Mouse (Mus musculus): ENCODE measurements around the gene Emsy.

The Emsy gene

DNA sequence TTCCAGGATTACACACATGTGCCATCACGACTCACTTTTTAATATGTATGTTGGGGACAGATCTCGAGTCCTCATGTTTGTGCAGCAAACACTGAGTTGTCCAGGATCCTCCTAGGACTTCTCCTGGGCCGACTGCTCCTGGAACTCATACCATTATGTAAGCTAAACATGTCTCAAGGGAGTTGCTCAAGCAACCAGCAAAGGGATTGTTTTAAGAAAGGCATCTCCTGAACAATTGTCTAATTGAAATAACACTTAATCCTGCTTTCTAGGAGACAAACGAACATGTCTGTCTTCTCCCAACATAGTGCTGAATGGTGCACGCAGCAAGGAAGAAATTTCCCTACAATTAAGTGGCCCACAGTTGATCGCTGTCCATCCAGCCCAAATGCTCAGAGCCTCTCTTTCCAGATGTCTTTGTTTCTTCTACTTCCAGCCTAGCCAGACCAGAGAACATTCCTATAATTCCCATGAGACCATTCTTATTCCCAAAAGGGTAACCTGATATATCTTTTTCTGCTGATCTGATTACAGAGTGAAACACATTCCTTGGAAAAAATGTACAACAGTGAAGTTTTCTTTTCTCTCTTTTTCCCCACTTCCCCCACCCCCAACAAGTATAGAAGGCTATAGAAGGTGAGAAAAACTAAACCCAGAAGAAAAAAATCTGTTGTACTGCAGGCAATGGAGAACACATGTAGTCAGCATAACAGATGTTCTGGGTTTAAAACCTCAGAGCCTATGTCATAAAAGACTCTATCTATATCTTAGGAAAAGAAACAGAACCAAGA lies 11.6 kb upstream of the Emsy start:
- DNase-seq (ENCODE audit: low spot score), result no peak

DNA sequence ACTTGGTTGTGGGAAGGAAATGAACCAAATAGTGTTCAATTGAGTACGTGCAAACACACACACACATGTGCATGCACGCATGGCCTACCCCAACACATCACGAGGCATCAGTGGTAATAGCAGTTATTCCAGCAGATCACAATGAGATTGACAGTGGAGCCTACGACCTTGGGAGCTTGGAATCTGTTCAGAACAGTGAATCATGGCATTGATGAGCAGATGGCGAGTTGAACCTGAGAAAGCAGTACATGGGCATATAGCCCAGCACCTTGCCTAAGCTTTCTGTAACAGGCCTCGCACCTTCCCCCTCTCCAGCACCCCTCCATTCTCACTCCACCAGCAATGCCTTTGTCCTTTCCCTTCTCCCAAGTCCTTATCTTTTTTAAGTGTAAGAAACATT lies 9.1 kb upstream of the Emsy start:
- DNase-seq (ENCODE audit: low spot score), result no peak

DNA sequence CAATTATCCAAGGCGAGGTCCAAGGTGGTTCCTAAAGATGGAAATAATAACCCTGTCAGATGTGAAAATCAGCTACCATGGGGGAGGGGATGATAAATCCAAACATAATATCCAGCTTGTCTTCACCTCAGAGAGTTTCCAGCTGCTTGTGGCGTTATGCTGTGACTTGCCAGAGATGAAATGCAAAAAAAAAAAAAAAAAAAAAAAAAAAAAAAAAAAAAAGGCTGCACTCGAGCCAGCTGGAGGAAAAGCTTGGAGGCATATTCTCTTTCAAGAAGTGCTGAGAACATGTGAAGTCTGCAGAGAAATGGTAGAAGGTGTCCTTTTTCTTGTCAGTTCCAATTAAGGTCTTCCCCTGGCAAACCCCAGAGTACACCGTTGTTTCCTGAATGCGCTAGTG lies 8.6 kb upstream of the Emsy start:
- no peak for DNase-seq (ENCODE audit: low spot score)

DNA sequence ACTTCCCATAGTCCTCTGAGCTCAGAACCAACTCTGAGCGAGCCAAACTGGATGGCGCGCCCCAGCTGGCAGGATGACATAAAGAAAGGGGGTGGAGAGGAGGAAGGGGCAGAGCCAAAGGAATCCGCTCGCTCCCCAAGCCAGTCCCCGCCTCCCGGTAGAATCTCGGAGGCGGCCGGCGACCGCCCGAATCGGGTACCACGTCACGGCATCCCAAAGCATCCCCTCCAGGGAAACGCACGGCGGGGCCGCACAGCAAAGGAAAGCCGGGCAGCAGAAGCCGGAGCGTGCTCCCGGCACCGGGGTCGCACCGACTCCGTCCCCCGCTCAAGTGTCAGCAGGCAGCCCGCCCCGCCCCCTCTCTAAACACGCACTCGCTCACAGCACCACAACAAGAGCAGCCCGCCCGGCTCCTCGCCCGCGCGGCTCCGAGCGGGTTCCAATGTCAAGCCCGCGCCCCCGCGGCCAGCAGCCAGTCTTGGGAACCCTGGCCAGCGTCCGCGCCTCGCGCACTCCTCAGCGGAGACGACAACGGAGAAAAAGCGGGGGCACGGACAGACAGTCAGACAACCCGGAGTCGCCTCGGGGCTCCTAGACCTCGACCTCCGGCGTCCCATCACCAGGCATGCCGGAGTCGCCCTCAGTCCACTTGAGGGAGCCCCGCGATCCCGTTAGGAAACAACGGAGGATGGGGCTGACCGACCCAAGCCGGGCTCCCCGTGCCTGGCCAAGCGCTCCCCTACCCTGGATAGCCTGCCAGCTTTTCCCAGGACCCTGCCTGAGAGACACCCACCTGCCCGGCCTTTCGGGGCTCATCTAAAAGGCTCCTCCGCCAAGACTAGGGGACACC lies 677 bp downstream of the Emsy start:
- peak; percentile 86 for DNase-seq (ENCODE audit: low spot score)

DNA sequence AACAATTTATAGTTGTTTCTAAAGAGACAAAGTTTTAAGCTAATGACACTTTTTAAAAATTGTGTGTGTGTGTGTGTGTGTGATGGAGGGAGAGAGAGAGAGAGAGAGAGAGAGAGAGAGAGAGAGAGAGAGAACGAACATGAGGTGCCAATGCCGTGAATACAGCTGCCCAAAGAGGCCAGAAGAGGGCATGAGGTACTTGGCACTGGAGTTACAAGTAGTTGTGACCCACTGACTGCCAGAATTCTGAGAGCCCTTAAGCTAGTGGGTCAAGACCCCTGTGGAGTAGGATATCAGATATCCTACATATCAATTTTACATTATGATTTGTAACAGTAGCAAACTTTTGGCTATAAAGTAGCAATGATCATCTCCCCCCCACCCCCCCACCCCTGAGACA lies 4.9 kb downstream of the Emsy start:
- DNase-seq (ENCODE audit: low spot score), result no peak

DNA sequence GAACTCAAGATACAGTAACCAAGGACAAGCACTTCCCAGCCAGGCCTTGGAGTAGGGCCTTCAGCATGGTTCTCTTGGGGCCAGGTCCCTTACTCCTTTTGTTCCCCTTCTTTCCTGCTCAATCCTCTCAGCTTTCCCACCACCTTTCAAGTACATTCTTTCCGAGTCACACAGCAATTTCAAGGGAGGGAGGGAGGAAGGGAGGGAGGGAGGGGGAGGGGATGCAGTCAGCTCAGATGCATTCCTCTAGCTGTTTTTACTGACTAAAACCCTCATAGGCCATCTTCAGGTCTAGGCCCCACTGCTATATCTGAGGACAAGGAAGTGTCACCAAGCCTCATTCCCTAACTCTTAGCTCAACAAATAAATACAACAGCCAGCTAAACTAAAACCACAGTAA lies 12.3 kb downstream of the Emsy start:
- no peak for DNase-seq (ENCODE audit: low spot score)

DNA sequence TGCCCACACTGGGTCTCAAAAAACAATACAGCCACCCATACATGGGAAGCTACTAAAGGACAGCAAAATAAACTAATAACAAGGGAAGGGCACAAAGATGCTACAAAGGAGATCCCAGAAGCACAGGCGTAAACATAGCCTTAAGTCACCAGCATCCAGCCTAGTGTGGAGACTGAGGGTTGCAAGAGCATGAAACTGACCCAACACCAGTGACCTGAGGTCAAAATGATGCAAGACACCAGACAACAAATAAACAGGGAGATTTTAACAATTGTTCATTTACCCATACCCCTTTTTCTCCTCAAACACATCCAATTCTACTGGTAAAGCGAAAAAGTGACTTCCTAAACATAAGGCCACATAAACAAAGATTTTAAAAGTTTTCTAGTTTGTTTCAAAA lies 20.0 kb downstream of the Emsy start:
- no peak for DNase-seq (ENCODE audit: low spot score)

DNA sequence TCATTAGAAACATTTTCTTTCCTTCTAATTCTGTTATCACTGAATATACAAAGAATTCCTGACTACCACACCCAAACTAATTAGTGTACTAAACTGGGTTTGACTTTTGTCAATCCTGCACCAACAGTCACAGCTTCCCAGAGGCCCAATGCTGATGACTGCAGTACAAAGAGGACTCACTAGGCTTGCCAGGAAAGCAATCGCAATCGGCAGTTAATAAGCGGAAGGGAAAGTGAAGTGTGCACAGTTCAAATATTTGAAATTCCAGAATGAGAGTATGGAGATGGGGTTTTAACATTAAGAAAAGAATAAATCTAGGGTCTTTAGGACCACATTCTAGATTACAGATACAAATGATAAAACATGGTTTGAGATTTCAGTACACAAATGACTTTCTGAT lies 23.6 kb downstream of the Emsy start:
- no peak for DNase-seq (ENCODE audit: low spot score)

DNA sequence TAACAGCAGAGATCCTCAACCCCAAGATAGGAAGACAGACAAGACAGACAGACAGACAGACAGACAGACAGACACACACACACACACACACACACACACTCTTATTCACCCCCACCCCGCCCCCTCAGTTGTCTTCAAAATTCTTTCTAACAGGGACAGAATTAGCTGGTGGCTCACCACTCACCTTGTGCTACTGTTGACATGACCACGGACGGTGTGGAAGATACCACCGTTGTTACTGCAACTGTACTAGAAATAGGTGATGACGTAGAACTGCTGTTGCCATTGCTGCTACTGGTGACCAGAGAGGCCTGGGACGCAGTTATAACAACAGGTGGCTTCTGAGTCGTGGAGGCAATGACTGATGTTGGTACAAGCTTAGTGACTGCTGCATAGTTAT lies 26.6 kb downstream of the Emsy start:
- no peak for DNase-seq (ENCODE audit: low spot score)

DNA sequence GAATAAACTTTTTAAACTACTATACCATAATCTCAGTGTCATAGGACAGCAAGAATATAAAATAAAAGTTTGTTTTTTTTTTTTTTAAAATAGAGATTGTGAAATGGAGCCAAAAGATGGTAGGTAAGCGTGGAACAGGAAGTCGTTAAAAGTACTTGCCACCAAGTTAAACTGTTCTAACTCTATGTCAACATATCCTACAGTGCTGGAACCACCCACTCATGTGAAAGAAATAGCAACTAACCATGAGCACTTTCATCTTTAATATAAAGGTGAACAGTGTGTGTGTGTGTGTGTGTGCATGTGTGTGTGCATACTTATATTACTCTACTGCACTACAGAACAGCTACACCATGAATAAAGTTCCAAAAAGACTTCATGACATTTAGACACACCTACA lies 38.8 kb downstream of the Emsy start:
- DNase-seq (ENCODE audit: low spot score), result no peak

DNA sequence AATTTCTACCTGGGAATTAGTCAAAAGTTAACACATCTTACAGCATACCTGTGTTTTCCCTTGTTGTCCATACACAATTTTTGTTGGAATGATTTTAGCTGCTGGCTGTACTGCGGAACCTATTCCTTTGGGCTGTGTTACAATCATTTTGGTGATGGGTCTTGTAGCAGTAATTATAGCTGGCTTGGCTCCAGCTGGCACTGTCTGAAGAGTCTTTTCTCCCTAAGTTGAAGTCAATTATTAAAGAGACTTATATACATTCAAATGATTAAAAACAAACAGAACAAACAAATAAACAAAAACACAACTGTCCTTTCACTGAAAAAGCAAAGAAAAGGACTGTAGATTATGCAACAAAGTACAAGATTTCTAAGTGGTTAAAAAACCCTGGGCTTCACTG lies 43.6 kb downstream of the Emsy start:
- no peak for DNase-seq (ENCODE audit: low spot score)

DNA sequence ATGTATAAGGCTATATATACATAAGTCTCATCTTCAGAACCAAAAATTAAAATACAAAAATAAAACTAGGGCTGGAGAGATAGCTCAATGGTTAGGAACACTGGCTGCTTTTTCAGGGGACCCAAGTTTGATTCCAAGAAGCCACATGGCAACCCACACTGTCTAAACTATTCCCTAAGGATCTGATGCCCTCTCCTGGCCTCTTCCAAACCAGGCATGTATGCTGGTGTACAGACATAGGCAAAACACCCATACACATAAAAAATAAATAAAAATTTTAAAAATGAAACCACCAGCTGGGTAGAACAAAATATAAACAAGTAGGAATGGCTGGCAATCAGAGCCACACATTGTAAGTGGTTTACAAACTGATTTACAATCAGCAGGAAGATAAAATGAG lies 48.1 kb downstream of the Emsy start:
- no peak for DNase-seq (ENCODE audit: low spot score)

DNA sequence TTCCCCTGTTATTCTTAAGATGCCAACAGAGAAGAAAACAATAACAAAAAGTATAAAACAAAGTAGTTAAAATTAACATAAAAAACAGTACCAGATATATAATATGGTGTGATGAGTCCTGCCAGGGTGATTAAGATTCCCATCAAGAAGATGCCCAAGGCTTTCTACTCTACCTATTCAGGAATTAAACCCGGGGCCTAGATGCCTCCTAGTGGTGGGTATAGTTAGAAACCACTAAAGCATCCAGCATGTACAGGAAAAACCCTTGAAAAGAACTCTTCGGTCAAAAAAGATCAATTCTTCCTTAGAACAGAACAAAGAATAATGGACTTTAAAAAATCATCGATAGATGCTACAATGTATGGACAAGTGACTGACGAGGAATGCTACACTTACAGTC lies 49.4 kb downstream of the Emsy start:
- DNase-seq (ENCODE audit: low spot score), result no peak

DNA sequence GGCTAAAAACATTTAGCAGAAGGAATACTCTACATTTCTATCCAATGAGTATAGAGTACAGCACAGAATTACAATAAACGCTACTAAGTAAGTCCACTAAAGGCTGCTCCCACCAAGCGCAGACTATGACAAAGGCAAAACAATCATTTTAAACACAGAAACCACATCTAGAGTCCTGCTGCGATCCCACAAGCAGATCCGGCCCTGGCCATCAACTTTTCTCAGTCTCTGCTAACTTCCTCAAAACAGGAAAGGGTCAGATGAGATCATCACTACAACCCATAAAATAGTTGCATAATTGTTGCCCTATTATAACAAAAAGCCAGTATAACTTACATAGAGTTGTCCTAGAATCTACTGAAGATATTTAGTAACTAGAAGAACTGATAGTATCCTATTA lies 54.9 kb downstream of the Emsy start:
- DNase-seq (ENCODE audit: low spot score), result no peak

DNA sequence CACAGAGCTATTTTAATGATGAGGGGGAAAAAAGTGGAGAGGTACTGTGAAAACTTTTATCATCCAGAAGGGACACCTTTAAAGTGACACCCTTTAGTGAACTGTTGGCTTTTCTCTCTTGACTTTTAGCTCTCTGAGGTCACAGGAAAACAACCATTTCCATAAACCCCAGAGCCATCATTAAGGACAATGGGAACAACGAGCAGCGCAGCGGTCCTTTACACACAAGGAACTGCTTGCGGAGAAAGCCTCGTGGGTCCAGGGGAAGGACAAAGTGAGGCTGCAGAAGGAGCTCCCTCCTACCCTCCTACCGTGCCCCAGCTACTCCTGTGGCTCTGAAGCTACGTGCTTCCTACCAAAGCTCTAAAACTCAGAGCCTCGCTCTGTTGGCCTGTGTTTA lies 59.2 kb downstream of the Emsy start:
- DNase-seq (ENCODE audit: low spot score), result no peak

DNA sequence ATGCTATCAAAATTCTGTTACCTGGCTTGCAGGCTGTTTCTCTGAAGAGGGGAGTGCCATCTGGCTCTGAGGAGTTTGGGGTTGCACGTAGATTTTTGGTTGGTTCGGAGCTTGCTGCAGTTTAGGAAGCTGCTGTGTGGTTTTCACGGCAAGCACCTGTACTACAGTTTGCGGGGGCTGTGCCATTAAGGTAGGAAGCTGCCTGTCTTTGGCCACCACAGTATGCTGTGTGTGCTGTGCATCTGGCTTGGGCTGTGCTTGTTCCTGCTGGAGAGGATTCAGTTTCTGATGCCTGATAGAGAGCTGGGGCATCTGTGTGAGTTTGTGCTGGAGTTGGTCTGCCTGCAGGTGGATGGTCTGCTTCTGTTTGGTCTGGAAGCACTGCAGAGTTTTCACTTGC lies 61.9 kb downstream of the Emsy start:
- DNase-seq (ENCODE audit: low spot score), result no peak

DNA sequence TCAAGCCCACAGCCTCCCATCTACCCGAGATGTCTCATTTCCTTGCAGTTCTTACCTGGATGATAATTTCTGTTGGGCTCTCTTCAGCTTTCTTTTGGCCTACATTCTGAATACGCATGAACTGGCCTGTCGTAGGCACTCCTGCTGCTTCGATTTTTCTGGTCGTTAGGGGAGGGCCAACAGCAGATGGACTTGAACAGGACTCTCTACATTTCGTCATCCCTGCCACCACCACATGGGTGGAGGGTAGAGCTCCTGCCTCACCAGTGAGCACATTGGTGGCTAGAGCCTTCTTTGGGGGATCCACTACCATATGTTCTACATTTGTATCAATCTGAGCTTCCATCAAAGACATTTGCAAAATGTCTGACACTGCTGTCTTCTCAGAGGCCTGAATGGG lies 63.3 kb downstream of the Emsy start:
- DNase-seq (ENCODE audit: low spot score), result no peak

DNA sequence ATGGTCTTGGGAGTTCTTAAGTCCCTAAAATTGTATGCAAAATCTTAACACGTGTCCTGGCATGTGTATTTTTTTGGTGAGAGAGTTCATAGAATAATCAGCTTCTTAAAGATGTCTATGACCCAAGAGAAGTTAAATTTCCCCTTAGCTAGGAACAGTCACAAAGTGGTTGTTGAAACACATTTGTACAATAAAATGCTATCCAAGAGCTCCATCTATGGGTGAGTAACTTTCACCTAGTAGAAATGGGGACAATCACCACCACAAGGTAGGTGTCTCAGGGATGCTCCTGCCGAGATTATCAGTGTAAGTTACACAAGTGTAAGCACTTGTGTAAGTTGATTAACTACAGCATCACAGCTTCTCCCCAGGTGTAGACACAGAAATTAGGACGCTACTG lies 67.6 kb downstream of the Emsy start:
- DNase-seq (ENCODE audit: low spot score), result no peak

DNA sequence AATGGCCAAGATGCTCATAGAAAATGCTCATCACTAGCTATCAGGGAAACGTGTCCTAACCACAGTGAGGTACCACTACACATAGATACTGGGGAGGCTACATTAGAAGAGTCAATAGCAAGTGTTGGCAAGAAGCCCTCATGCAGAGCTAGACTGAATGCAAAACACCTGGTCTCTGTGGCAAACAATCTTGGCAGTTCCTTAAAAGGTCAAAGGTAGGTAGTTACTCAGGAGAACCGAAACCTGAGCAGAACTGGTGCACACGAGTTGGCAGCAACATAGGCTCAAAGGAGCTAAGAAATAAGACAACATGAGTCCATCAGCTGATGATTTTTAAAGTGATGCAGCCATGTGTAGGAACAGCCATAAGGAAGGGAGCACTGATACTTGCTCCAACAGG lies 70.3 kb downstream of the Emsy start:
- DNase-seq (ENCODE audit: low spot score), result no peak

DNA sequence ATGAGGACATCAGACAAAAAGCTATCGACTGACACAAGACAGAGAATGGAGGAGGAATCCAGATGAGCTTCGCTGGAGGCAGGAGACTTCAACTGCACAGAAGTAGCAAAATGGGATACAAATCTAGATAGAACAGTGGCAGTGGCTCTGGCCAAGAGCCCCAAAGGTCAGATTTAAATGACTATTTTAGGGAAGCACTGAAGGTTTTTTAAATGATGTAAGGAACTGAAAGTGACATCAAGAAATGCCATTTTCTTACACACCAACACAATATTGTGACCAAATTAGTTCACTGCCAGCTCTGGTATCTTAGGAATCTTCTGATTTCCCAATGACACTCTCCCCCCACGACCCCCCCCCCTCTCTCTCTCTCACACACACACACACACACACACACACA lies 72.0 kb downstream of the Emsy start:
- no peak for DNase-seq (ENCODE audit: low spot score)

DNA sequence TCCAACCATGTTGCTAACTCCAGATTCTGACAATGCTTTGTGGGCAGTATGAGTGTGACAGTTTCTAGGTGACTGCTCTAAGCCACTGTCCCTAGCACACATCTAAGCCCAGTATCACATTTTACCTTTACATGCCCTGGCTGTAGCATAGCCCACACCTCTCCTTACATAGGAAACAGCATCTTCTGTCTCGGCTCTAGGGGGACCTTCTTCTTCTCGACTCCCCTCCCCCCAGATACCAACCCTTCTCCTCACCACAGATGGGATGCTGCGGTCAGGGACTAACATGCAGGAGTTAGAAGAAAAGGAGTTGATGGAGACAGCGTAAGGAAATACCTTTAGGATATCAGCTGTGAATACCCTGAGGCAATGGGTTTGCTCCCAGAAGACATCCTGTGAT lies 75.3 kb downstream of the Emsy start:
- no peak for DNase-seq (ENCODE audit: low spot score)

DNA sequence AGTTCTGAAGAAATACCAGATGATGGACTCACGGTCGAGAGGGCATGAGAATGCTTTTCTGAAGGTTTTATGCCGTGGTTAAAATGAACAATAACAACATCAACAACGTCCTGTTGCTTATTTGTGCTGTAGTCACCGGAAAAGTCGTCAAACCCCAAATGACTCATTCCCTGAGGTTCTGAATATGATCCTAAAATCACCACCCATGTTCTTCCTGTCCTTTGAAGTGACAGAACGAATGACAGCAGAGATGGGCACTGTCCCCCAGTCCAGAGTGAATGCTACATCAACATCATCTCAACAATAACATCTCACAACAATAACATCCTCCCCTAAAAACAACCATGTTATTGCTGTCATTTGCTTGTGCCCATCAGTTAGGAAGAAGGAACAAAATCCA lies 76.1 kb downstream of the Emsy start:
- DNase-seq (ENCODE audit: low spot score), result no peak

DNA sequence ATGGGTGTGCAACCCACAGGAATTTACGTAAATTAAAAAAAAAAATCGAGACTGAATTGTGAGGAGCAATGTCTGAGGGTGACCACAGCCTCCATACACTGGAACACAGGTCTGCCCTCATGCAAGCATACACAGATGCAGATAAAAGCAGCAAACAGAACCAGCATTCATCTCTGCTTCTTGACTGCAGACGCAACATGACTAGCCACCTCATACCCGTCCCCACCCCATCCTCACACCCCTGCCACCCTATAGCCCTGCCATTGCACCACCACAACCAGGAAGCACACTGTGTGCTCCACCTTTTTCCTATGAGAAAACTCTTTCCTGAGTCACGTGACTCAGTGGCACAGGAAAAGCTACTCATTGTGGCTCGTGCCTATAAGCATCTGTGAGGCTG lies 76.9 kb downstream of the Emsy start:
- DNase-seq (ENCODE audit: low spot score), result no peak

DNA sequence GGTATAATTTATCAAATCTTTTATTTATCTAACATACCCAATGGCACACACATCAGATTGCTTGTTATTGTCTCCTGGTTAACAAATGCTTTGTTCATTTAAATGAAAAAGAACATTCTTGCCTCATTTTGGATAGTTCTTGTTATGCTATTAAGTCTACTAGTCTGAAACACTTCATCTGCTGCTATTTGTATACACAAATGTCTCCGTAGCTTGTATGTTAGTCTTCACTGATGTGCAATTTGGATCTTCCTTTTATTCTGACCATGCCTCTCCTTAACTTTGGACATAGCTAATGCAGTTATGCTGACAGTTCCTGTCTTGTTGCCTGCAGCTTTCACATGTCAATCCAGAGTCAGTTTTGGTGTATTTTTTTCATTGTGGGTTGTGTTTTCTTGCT lies 79.1 kb downstream of the Emsy start:
- DNase-seq (ENCODE audit: low spot score), result no peak
